Mouse (Mus musculus) cerebellum, adult 2 months (tissue): ENCODE measurements around the gene Srpk2. TPM values are rescaled to one million over a fixed set of nuclear protein-coding genes. Genes with fewer than 3 reads are reported as not detected.
"Not testable (repeated sequence)": the region's sequence is repeated elsewhere in the genome, so short reads cannot be mapped to it uniquely, and the experiment has no call there.

ENCODE experiments used
- DNase-seq, 2 experiments: peaks; one replicate each; pipeline ENCODE4 v3.0.0; 2021
- H3K27ac ChIP-seq: fragments of 200-500 bp; 2 replicates; pipeline ENCODE4 v1.5.1; 2012; ENCODE audit warnings: low read length, control low read depth, inconsistent platforms; ENCODE audit not compliant: insufficient read depth
- H3K27me3 ChIP-seq: fragments of 200-500 bp; 2 replicates; pipeline ENCODE4 v1.6.1; 2012; ENCODE audit warnings: inconsistent platforms, mild to moderate bottlenecking, low read length, moderate library complexity; ENCODE audit not compliant: control insufficient read depth, insufficient read depth
- H3K4me1 ChIP-seq: fragments of 200-500 bp; 2 replicates; pipeline ENCODE4 v1.6.1; 2011; ENCODE audit warnings: low read length; ENCODE audit not compliant: control insufficient read depth, insufficient read depth
- H3K4me3 ChIP-seq: fragments of 200-500 bp; replicated peaks from 2 replicates; pipeline ENCODE3; 2011; ENCODE audit warnings: mild to moderate bottlenecking, low read depth, low read length, control low read depth; ENCODE audit not compliant: insufficient read depth
- CTCF ChIP-seq: fragments of 200-500 bp; IDR thresholded peaks from 2 replicates; pipeline ENCODE4 v1.5.1; 2011; ENCODE audit warnings: low read depth, mild to moderate bottlenecking, control low read depth, low read length, moderate library complexity, borderline replicate concordance; ENCODE audit not compliant: insufficient read depth
- POLR2A ChIP-seq: fragments of 200-500 bp; IDR thresholded peaks from 2 replicates; pipeline ENCODE4 v1.6.1; 2011; ENCODE audit warnings: low read length, control low read depth, borderline replicate concordance; ENCODE audit not compliant: insufficient read depth
- WGBS: fragments of 180-500 bp; shearing (Covaris S2); methylation state at CpG from one replicate; pipeline ENCODE4 v1.1.7; 2018; 5-methylcytosine and 5-hydroxymethylcytosine counted together
- polyA plus RNA-seq: library from polyadenylated mRNA; depleted of rRNA; stranded (reverse); fragments of >200 nt; gene quantifications from 2 replicates; pipeline ENCODE4 v1.2.3, GENCODE M21; 2012

Srpk2 gene
- polyA plus RNA-seq, 1 experiment, result 71.3 TPM

- no peak for DNase-seq
- no peak for TF ChIP-seq POLR2A
- TF ChIP-seq CTCF, result no peak
- H3K27me3 ChIP-seq, result no peaks in the 10 kb centered on the region
- H3K4me1 ChIP-seq, result no peaks in the 10 kb centered on the region
- WGBS, result 97% methylated on average over 4 of the region's 4 CpGs
- H3K27ac ChIP-seq, result no peak overlapping the region
- H3K4me3 ChIP-seq, result no peak overlapping the region
Measured at GRCm38 (mm10) chr5:23711244-23711643, 26.8 kb upstream of the Srpk2 start.

GRCm38 (mm10) chr5:23709661-23710060 lies 25.2 kb upstream of the Srpk2 start:
- 98% methylated on average over 1 of the region's 1 CpGs for WGBS
- H3K27me3 ChIP-seq, result no peaks in the 10 kb centered on the region
- DNase-seq, result no peak

DNA sequence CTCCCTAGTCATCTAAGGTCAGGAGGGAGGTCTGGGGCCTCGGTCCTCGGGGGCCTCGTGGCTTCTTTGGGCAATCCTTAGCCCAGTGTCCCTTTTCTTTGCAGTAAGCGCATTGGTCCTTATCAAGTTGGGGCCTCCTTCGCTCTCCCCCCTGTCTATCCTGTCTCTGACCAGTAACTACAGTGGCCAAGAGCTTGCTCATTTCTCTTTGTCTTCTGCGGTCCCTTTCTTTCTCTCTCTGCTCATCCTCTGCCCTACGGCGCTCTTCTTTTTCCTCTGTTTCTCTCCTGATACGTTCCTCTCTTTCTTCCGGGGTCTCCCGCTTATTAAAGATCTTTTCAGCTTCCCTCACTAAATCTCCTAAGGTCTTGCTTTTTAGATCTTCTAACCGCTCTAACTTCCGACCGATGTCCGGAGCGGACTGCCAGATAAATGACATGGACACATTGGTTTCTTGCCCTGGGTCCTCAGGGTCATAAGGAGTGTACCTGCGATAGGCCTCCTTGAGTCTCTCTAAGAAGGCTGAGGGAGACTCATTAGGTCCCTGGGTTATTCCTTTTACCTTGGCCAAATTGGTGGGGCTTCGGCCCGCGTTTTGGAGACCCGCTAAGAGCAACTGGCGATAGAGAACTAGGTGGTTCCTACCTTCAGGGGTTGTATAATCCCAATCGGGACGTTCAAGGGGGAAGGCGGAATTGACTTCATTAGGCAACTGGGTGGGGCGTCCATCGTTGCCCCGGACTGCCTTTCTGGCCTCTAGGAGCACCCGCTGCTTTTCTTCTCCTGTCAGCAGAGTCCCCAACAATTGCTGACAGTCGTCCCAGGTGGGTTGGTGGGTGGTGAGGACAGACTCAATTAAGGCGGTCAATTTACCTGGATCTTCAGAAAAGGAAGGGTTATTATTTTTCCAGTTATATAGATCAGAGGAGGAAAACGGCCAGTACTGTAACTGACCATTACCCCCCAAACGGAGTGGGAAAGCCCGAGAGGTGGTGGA lies 22.5 kb upstream of the Srpk2 start:
- not testable (repeated sequence) for H3K27ac ChIP-seq, H3K4me3 ChIP-seq, H3K27me3 ChIP-seq, H3K4me1 ChIP-seq, DNase-seq
- WGBS, result 97% methylated on average over 32 of the region's 34 CpGs

More at GRCm38 (mm10) chr5:23709661-23710060, 25.2 kb upstream of the Srpk2 start:
- Histone ChIP-seq H3K4me3 (no peak overlapping the region), H3K27ac (no peak overlapping the region), H3K4me1 (no peaks in the 10 kb centered on the region)
- no peak for TF ChIP-seq POLR2A
- no peak for TF ChIP-seq CTCF

DNA sequence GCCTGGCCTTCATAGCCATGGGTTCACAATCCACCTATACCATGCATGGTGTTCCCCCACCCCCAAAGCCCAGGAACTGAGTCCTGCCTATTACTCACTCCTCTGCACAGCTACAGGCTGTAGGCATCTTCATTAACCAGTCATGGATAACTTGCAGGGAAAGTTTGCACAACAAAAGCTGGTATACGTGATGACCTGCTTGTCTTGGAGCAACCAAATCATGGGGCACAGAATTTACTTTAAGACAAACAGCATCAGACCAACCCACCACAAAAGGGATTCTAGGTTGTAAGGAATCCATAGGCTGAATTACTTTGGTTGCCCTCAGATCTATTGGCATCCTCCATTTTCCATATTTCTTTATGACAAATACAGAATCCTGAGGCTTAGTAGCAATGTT lies 13.0 kb upstream of the Srpk2 start:
- H3K27ac ChIP-seq, result no peak overlapping the region
- no peaks in the 10 kb centered on the region for H3K4me1 ChIP-seq
- 100% methylated on average over 1 of the region's 1 CpGs for WGBS
- TF ChIP-seq POLR2A (no peak), CTCF (no peak)
- H3K4me3 ChIP-seq, result no peak overlapping the region
- DNase-seq, result no peak
- no peaks in the 10 kb centered on the region for H3K27me3 ChIP-seq

DNA sequence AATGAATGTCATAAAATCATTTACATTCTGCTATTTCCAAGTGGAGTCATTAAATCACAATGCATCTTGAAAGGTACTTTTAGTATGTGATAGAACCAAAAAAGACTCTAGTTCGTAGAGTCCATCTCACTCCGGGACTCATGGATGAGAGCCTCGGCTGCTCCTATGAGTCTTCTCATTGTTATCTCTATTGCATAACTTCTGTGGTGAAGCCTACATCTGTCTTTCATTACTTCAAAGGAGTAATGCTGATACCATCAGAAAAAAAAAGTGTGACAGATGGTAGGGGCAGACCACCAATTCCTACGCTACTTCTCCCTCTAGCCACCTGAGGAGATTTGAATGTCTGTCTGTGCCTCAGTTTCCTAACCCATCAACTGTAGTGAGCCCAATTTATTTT lies 986 bp downstream of the Srpk2 start:
- TF ChIP-seq CTCF (no peak), POLR2A (no peak)
- 79% methylated on average over 4 of the region's 4 CpGs for WGBS

DNA sequence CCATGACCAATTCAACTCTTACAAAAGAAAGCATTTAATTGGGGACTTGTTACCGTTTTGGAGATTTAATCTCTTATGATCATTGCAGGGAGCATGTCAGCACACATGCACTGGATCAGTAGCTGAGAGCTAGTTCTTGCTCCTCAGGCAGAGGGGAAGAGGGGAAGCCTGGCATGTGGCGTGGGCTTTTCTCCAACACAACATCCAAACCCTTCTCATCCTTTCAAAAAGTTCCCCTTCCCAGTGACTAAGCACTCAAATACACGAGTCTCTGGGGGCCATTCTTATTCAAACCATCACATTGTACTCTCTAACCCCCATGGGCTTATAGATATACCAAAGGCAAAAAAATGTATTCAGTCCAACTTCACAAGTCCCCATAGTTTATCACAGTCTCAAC lies 5.4 kb downstream of the Srpk2 start:
- H3K4me1 ChIP-seq, result no peaks in the 10 kb centered on the region
- H3K27me3 ChIP-seq, result no peaks in the 10 kb centered on the region
- DNase-seq, result no peak
- H3K27ac ChIP-seq, result no peak overlapping the region
- TF ChIP-seq CTCF, result no peak
- 43% methylated on average over 3 of the region's 3 CpGs for whole genome bisulfite sequencing
- H3K4me3 ChIP-seq, result no peak overlapping the region

More for the DNA sequence above, 986 bp downstream of the Srpk2 start:
- no peak overlapping the region for H3K27ac ChIP-seq
- no peaks in the 10 kb centered on the region for H3K27me3 ChIP-seq
- H3K4me1 ChIP-seq, result no peaks in the 10 kb centered on the region
- DNase-seq, result no peak
- no peak overlapping the region for H3K4me3 ChIP-seq

DNA sequence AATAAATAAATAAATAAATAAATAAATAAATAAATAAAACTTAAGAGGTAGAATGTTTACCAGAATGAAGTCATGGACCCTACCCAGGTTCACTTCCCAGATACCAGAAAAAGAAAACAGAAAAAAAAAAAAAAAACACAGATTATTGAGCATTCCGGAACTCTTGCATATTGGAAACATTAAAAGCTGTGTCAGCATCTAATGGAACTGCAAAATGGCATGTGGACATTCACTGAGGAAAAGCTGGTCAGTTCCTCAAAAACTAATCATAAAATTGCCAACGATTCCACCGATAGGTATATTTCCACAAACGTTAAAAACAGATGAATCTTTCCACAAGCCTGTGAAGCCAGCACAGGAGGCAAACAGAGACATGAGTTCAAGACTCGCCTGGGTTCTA lies 6.5 kb downstream of the Srpk2 start:
- TF ChIP-seq POLR2A (no peak), CTCF (no peak)
- no peak overlapping the region for H3K27ac ChIP-seq
- WGBS, result 96% methylated on average over 5 of the region's 5 CpGs
- no peak for DNase-seq
- H3K4me1 ChIP-seq, result no peaks in the 10 kb centered on the region
- H3K27me3 ChIP-seq, result no peaks in the 10 kb centered on the region
- no peak overlapping the region for H3K4me3 ChIP-seq

DNA sequence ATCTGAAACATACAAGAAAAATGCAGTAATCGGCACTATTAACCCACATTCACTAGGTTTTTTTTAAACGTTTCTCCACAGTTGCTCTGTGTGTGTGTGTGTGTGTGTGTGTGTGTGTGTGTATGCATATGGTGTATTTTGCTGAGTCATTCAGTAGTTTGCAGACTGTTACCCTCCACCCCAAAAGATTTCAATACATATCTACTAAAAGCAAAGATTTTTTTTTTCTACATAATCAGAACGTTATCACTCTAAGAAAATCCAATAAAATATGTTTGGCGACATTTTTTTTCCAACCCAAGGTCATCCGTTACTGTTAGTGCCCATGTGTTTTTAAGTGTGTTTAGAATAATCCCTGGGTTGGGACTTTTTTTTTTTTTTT lies 7.4 kb downstream of the Srpk2 start:
- Histone ChIP-seq H3K4me3 (no peak overlapping the region), H3K4me1 (no peaks in the 10 kb centered on the region), H3K27me3 (no peaks in the 10 kb centered on the region), H3K27ac (no peak overlapping the region)
- no peak for TF ChIP-seq POLR2A
- TF ChIP-seq CTCF, result no peak
- WGBS, result 95% methylated on average over 5 of the region's 5 CpGs
- no peak for DNase-seq
